Mouse (Mus musculus): Measurements from ENCODE around the gene Mtch1.
A peak's percentile ranks its signal among the peaks of the same experiment; 100 is the strongest.

The Mtch1 gene

DNA sequence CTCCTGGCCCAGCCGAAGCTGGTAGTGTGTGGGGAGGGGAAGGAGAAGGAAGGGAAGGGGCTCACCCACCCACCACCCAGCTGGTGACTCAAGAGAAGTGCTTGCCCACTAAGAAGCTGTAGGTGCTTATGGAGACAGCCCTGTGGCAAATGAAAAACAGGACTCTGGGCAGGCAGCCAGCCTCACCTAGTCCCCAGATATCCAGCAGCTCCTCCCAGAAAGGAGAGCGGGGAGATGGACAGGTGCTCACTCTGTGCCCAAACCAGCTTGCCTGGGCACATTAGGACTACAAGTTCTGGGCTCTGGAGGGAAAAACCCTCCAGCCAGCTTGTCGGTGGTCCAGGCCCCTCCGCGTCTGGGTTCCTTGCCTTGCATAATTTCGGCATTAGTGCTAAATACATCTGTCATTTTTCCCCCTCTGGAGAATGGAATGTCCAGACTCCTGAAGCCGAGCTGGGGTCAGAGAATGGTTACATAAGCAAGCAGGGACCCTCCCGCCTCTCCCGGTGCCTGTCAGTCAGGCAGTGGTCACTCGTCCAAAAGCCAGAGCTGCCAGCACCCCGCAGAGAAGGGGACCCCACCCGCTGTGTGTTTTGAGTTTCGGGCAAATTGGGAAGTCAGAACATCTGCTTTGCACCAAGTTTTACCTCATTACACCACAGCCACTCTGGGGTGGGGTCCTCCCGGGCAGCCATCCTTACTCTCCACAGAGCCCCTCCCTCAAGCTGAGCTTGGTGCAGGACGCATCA is 42.5 kb downstream of the Mtch1 start:
- DNase-seq, result peak; percentile 44

DNA sequence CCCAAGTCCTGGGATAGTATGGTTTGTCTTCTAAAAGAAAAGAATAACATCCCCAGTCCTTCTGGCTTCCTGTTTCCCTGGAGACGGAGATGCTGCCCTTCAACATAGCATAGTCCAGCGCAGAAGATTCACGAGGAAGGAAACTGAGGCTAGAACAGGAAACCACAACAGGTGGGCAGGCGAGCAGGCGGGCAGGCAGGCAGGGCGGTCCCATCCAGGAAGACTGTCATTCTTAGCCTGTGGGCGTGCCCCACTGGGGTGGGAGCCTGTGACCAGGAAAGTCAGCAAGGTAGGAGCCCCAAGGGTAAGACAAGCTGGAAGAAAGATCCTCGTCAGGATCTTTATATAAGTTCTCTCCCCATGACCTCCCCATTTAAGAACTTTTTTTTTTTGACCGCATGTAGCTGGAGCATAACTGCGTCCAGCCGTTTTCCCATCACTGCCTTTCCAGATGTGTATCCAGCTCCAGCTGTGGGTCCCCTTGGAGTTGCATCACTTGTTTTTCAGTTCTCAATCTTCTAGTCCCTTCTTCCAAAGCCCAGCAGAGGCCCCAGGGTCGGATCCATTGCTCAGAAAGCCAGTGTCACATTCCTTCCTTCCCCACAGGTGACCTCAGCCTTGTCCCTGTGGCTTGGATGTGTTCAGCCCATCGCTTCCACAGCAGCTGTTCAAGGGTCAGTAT is 43.2 kb downstream of the Mtch1 start:
- no peak for DNase-seq

GRCm38 (mm10) chr17:29303856-29304255 is 43.9 kb downstream of the Mtch1 start:
- no peak for DNase-seq

DNA sequence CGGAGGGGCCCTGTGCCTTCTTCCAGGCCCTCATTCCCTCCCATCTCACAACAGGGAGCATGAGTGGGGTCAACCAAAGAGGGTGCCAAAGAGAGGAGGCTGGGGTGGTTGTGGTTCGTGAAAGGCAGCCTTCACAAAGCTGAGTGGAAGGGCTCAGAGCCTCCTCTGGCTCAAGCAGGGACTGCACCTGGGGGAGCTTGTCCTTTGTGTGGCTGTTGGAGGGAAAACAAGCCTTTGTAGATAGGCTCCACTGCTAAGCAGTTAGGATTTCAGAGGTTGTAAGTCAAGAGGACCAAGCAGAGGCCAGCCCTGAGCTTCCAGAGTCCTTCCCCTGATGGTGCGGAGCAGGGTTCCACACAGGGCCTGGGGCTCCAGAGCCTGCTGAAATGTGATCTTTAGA is 44.6 kb downstream of the Mtch1 start:
- DNase-seq, result no peak

- no peak for DNase-seq
These were observed 45.6 kb downstream of the Mtch1 start for GRCm38 (mm10) chr17:29302149-29302548.

- DNase-seq, result no peak
These were observed 46.3 kb downstream of the Mtch1 start for GRCm38 (mm10) chr17:29301421-29301820.

DNA sequence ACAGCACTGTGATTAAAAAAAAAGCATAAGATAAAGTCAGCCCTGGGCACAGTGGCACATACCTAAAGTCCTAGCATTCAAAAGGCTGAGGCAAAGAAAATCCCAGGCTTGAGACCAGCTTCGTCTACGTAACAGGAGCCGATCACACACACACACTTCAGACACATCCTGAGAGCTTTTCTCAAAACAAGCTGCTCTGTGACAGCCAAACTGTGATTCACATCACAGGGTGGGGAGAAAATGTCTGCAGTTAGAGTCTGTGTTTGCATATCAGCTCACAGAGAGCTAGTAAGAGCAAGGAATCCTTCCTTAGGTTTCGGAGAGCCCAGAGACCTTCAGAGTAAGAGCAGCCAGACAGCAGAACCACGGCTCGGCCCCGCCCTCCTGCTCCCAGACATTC is 46.8 kb downstream of the Mtch1 start:
- DNase-seq, result no peak

GRCm38 (mm10) chr17:29299282-29299681 is 48.5 kb downstream of the Mtch1 start:
- no peak for DNase-seq

DNA sequence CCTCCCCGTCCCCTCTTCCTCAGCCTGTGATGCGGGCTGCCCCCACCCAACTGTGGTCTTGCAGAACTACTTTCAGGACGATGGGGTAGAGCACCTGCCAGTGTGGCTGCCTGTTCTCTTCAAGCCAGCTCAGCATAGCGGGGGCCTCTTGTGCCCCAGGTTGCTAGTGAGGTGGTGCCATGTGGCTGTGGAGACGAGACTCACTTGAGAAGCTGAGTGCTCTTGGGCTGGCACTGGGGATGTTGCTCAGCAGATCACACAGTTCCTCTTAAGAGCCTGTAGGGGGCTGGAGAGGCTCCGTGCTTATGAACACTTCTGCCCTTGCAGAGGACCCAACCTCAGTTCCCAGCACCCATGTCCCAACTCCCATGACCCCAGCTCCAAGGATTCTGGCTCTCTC is 49.9 kb downstream of the Mtch1 start:
- no peak for DNase-seq

- DNase-seq, result no peak
These were observed 50.4 kb downstream of the Mtch1 start for GRCm38 (mm10) chr17:29297321-29297720.

- no peak for DNase-seq
These were observed 51.9 kb downstream of the Mtch1 start for GRCm38 (mm10) chr17:29295835-29296234.

- DNase-seq, result no peak
These were observed 53.7 kb downstream of the Mtch1 start for GRCm38 (mm10) chr17:29293807-29294605.

- DNase-seq, result no peak
These were observed 54.7 kb downstream of the Mtch1 start for GRCm38 (mm10) chr17:29292996-29293395.

DNA sequence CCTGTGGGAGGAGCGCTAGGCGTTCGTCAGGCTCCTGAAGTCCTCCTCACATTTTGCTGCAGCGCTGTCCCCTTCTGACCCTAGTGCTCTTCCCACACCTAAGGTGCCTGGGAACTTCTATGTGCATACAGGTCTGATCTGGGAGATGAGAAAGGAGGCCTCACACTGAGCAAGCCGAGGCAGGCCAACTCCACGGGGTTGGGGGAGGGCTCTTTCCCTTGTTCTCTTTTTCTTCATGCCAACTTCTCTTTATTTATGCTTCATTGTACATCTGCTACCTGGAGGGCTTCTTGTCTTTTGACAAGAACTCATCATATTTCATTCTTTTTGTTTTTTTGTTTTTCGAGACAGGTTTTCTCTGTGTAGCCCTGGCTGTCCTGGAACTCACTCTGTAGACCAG is 55.9 kb downstream of the Mtch1 start:
- no peak for DNase-seq

GRCm38 (mm10) chr17:29282216-29282952 is 65.3 kb downstream of the Mtch1 start:
- no peak for DNase-seq

Measured in cerebellum, adult 11-12 months (tissue).